Mouse (Mus musculus): ENCODE results near the gene Unc80. TPM values are rescaled to one million over a fixed set of nuclear protein-coding genes. Genes with fewer than 3 reads are reported as not detected.

The Unc80 gene
- total RNA-seq (2021): 100 to 1,000 TPM in 1 of 2 experiments, 10 to 100 TPM in 1; 96.2 to 100 TPM

DNA sequence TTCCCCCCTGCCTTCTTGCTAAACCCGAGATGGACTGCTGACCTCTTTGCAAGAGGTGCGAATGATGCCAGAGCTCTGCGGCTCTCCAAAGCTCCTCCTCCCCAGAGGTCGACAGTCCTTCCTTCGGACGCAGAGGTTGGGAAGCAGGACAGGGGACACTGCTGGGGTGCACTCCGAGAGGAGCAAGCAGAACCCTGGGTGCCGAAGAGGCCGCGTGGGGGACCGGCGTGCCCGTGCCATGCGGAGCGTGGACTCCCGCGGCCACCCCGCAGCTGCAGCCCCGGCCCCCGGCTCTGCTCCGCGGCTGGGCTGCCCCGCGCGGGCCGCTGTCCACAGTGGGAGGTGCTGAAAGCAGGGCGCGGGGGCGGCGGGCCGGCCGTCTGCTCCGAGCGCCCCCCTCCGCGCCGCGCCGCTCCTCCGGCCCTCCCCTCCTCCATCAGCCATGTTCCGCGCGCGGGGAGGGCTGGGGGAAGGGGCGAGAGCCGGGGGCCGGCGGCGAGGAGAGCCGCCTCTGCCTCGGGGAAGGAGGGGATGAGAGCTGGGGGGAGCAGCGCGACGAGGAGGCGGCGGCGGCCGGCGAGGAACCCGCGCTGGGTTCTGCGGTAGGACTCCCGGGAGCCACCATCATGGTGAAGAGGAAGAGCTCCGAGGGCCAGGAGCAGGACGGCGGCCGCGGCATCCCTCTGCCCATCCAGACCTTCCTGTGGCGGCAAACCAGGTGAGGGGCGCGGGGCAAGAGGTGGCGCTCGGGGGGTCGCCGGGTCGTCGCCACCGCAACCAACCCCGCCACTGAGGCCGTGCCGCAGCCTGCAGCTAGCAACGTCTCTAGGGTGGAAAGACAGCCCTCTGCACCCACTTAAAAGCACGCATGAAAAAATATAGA is at the start of gene Unc80:
Unc80 (plus strand) TSS at position 547 of the 883 bp plus-strand sequence.
- DNase-seq (ENCODE audit: extremely low spot score in 1 of 2, low spot score in 2 of 2): peak in 1 of 2 experiments; percentile 84
- intact Hi-C loops (cut with DNase I): no loop called here

DNA sequence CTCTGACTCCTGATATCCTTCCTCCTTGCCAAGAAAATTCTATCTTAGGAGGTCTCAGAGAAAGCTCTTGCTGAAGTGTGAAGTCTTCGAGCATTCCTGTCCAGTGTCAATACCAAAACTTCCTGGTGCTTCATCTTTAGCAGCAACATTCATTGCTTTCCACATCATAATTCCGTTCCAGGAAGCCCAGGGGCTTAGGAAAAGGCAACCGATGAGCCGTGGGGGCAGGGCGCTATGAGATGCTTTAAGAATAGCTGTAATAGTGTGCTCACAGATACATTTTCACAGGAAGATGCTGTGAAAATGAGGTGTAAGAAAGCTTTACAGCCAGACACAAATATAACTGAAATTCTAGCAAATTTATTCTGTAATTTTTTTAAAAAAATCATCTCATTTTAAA is 42.1 kb upstream of the Unc80 start:
- no peak for DNase-seq (ENCODE audit: extremely low spot score in 1 of 2, low spot score in 2 of 2)
- intact Hi-C loops (cut with DNase I): no loop called here

- no peak for DNase-seq (ENCODE audit: extremely low spot score in 1 of 2, low spot score in 2 of 2)
- intact Hi-C loops (cut with DNase I): no loop called here
These were observed 37.2 kb upstream of the Unc80 start for GRCm38 (mm10) chr1:66430962-66431361.

- no peak for DNase-seq (ENCODE audit: extremely low spot score in 1 of 2, low spot score in 2 of 2)
- intact Hi-C loops (cut with DNase I): no loop called here
These were observed 36.7 kb upstream of the Unc80 start for GRCm38 (mm10) chr1:66431472-66431871.

DNA sequence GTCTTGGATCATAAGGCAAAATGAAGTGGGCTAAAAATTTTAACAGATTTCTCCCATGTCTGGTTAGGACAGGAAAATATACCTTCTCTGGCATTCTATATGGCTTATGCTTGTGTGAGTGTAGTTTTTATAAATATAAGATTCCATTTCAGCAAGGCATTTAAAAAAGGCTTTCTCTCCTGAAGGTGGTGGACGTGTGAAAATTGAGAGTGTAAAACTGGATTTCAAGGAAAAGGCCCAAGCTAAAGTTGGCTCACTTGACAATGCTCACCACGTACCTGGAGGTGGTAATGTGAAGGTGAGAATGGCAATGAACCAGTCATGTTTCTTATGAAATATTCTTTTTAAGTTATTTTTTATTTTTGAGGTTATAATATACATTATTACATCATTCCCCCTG is 30.1 kb upstream of the Unc80 start:
- intact Hi-C loops (cut with DNase I): no loop called here
- no peak for DNase-seq (ENCODE audit: extremely low spot score in 1 of 2, low spot score in 2 of 2)

DNA sequence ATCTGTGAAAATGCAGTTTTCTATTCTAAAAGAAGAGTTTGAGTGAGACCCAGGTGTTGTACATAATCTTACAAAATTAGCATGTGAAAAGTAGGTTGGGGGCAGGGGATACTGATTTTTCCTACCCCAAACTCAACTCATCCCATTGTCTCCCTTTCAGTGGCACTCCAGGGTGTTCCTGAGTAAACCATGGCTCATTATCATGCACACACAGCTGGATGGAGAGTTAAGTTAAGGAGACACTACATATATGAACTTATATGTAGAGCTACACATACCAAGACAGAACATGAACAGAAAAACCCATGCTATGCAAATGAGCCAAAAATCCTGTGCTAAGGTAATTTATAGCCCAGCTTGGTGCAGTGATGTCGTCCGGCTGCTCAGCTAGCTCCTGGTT is 25.2 kb upstream of the Unc80 start:
- no peak for DNase-seq (ENCODE audit: extremely low spot score in 1 of 2, low spot score in 2 of 2)
- intact Hi-C loops (cut with DNase I): no loop called here

DNA sequence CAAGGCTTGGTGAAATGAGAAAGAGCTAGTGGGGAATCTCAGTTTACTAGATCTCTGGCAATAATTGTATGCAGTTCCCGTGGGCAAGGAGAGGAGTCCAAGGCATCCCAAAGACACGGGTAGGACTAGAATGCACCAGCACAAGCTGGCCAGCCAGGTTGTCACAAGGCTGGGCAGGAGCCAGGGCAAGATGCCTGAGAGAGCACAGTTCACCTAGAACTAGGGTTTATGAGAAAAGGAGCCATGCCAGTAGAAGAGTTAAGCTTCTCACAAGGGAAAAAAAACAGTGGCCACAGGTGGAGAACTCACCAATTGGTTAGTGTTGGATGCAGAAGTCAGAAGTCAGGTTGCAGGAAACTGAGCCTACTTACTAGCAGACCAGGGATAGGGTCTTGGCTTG is 18.7 kb upstream of the Unc80 start:
- intact Hi-C loops (cut with DNase I): no loop called here
- DNase-seq (ENCODE audit: extremely low spot score in 1 of 2, low spot score in 2 of 2): no peak

- DNase-seq (ENCODE audit: extremely low spot score in 1 of 2, low spot score in 2 of 2): no peak
- intact Hi-C loops (cut with DNase I): no loop called here
These were observed 11.6 kb upstream of the Unc80 start for GRCm38 (mm10) chr1:66456580-66456979.

DNA sequence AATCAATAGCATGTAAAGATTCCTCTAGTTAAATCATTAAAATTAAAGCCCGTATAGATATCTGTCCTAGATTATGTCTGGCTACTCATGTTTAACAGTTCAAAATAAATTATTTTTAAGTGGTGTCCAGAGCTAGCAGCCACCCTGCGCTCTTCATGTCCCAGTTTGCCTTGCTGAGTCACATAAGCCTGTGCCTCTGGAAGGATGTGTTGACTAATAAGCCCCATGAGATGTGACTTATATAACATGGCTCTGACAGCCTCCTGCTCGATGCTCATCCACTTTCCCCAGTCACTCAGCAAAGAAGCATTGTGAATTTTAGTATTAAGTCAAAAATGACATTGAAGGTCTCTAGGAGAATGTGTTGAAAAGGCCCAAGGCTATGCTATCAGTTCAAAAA is 10.4 kb upstream of the Unc80 start:
- DNase-seq (ENCODE audit: extremely low spot score in 1 of 2, low spot score in 2 of 2): no peak
- intact Hi-C loops (cut with DNase I): no loop called here

DNA sequence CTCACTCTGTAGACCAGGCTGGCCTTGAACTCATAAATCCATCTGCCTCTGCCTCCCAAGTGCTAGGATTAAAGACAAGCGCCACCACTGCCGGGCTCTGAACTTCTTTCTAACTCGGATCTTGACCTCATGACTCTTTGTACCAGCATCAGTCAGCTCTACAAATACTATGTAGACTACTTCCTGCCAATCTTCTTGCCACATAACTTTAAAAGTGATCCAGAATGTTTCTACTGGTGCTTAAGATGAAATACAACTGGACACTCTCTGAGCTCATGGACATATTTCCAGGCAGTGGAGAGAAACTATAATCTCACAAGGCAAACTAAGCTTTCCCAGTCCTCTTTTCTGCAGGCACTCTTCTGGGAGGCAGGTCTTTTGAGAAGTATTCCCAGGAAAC is 8.8 kb upstream of the Unc80 start:
- DNase-seq (ENCODE audit: extremely low spot score in 1 of 2, low spot score in 2 of 2): no peak
- intact Hi-C loops (cut with DNase I): no loop called here

- no peak for DNase-seq (ENCODE audit: extremely low spot score in 1 of 2, low spot score in 2 of 2)
- intact Hi-C loops (cut with DNase I): no loop called here
These were observed 7.3 kb upstream of the Unc80 start for GRCm38 (mm10) chr1:66460850-66461249.

GRCm38 (mm10) chr1:66468704-66469020 is 495 bp downstream of the Unc80 start:
- intact Hi-C loops (cut with DNase I): no loop called here
- DNase-seq (ENCODE audit: extremely low spot score in 1 of 2, low spot score in 2 of 2): no peak

DNA sequence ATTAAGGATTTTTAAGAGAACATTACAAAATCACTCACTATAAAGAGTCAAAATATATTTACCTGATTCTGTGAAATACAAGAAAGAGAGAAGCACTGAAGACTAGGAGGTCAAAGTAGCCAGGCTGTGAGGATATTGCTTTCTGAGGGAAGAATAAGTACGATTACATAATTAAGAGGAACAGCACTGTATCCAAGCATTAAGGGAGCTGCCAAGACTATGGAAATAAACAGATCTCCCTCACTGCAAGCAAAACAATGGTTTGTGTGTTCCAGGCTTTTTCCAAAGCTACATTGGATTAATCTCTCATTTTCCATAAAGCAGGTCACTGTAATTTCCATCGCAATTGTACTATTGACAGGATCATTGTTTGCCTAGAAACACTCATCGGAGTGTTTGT is 14.6 kb downstream of the Unc80 start:
- intact Hi-C loops (cut with DNase I): no loop called here
- no peak for DNase-seq (ENCODE audit: extremely low spot score in 1 of 2, low spot score in 2 of 2)

DNA sequence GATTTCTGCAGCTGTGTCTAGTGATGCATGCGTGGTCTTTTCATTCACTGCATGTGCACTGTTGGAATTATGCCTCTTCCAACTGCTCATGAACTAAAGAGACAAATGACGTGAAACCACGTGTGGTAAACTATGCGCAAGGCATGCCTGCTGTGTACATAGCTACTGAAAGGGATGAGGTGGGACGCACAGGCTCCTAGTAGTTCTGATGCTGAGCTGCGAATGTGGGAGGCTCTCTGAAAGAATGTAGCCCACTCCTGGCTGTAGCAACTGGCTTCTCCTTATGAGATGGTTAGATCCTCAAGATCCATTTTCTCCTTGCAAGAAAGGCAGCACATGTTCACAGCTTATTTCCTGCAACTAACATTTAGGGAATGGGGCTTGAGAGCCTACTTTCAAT is 24.9 kb downstream of the Unc80 start:
- DNase-seq (ENCODE audit: extremely low spot score in 1 of 2, low spot score in 2 of 2): no peak
- intact Hi-C loops (cut with DNase I): no loop called here

DNA sequence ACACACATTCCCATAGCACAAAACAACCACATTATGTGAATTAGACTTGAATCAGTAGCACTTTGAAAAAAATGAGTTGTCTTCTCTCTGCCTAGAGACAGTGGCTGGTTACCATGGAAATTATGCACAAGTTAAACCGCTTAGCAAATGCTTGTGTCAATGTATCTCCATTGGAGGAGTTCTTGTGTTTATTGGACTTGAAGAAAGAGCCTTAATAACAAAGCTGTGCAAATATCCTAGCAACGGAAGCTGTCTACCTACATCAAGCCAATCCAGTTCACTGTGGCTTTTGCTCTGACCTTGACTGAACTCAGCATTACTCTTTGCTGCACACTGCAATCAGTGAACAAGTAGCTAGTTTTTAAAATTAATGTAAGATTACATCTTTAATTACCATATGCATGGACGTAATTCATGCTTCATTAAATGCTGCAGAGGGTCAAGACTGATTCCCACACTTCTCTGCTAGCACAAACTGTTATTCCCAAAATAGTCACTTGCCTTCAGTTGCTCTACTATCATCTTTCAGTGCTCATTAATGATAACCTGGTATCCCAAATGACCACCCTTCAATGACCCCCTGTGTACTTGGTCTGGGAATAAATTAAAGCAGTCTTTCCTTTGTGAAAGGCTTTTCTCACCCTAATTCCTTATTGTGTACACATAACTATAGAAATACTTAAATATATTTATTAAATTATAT is 27.3 kb downstream of the Unc80 start:
- intact Hi-C loops (cut with DNase I): no loop called here
- peak in 1 of 2 experiments; percentile 14 for DNase-seq (ENCODE audit: extremely low spot score in 1 of 2, low spot score in 2 of 2)

- intact Hi-C loops (cut with DNase I): no loop called here
- no peak for DNase-seq (ENCODE audit: extremely low spot score in 1 of 2, low spot score in 2 of 2)
These were observed 82.6 kb downstream of the Unc80 start for GRCm38 (mm10) chr1:66550812-66551211.

GRCm38 (mm10) chr1:66552396-66552966 is 84.3 kb downstream of the Unc80 start:
- intact Hi-C loops (cut with DNase I): no loop called here
- DNase-seq (ENCODE audit: extremely low spot score in 1 of 2, low spot score in 2 of 2): peak in 1 of 2 experiments; percentile 22

GRCm38 (mm10) chr1:66561636-66562270 is 93.6 kb downstream of the Unc80 start:
- intact Hi-C loops (cut with DNase I): no loop called here
- no peak for DNase-seq (ENCODE audit: extremely low spot score in 1 of 2, low spot score in 2 of 2)

DNA sequence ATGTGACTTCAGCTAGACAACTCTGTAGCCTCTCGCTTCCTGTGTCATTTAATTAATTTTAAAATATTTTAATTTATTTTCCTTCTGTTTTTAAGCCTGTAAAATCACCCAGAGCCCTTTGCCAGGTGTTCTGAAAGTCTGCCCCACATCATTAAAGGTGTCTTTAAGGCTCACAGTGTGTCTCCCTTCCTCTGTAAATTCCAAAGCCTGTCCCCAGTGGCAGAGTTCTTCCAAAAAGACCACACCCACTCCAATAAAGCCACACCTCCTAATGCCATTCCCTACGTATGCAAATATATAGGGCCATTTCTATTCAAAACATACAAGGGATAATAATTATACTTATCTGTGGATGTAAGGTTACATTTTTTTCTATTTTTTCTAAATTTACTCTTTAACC is 94.2 kb downstream of the Unc80 start:
- no peak for DNase-seq (ENCODE audit: extremely low spot score in 1 of 2, low spot score in 2 of 2)
- intact Hi-C loops (cut with DNase I): no loop called here

DNA sequence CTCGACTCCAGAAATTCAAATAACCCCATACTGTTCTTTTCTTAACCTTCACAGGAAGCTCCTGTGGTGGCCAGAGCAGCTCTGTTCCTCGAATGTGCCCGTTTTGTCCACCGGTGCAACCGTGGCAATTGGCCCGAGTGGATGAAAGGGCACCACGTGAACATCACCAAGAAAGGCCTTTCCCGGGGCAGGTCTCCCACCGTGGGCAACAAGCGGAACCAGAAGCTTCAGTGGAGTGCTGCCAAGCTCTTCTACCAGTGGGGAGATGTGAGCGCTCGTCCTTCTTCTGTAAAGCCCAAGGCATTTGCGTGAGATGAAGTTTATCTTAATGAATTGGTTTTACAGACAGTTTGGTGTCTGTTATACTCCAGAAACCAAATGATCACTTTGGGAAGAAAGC is 101.6 kb downstream of the Unc80 start:
- no peak for DNase-seq (ENCODE audit: extremely low spot score in 1 of 2, low spot score in 2 of 2)
- intact Hi-C loops (cut with DNase I): no loop called here
